28 mouse cellular contexts compared by ENCODE assay signal in genomic region chr1:80202314-80202713, GRCm38 (mm10). TPM values are rescaled to one million over a fixed set of nuclear protein-coding genes. Genes with fewer than 3 reads are reported as not detected.
"Had no signal": no experiment of that assay in that cellular context is flagged by ENCODE, and none has a peak within 500 bp of the region (broad histone marks: within the 10 kb centered on the region; RNA-seq: fewer than 3 reads in every experiment).

No protein-coding gene starts in this region.

- H3K9me3 ChIP-seq: heart, embryonic 10.5 days; hindbrain, embryonic 10.5 days; hindbrain, embryonic 12.5 days; intestine, embryonic 15.5 days; limb, embryonic 10.5 days; limb, embryonic 12.5 days; liver, embryonic 13.5 days; liver, embryonic 15.5 days had no signal

- ATAC-seq: hindbrain, embryonic 16.5 days; inflammation-experienced regulatory T-cells, adult 6 months; intestine, embryonic 15.5 days; intestine, postnatal 0 days; liver, postnatal 0 days had no signal

- H3K36me3 ChIP-seq: heart, embryonic 10.5 days; heart, embryonic 12.5 days; hindbrain, embryonic 10.5 days; hindbrain, embryonic 12.5 days; intestine, embryonic 15.5 days; limb, embryonic 10.5 days; limb, embryonic 12.5 days; liver, embryonic 13.5 days; liver, embryonic 15.5 days had no signal

- H3K27ac ChIP-seq: heart, embryonic 10.5 days; hindbrain, embryonic 10.5 days; hindbrain, embryonic 12.5 days; hindbrain, embryonic 14.5 days; intestine, embryonic 15.5 days; left cerebral cortex, adult 2 months; limb, embryonic 10.5 days; limb, embryonic 12.5 days; liver, embryonic 13.5 days; liver, embryonic 15.5 days had no signal

- H3K27me3 ChIP-seq: heart, embryonic 12.5 days; hindbrain, embryonic 12.5 days; intestine, embryonic 15.5 days; limb, embryonic 12.5 days; liver, embryonic 13.5 days; liver, embryonic 15.5 days had no signal

- H3K4me3 ChIP-seq: heart, embryonic 10.5 days; heart, embryonic 12.5 days; hindbrain, embryonic 10.5 days; hindbrain, embryonic 12.5 days; intestine, embryonic 15.5 days; left cerebral cortex, adult 2 months; limb, embryonic 10.5 days; limb, embryonic 12.5 days; liver, embryonic 13.5 days; liver, embryonic 15.5 days had no signal

- DNase-seq: gastrocnemius, postnatal 14 days; gastrocnemius, postnatal 36 days; heart, adult 18-20 months; heart, postnatal 10 days; heart, postnatal 4 days; kidney, adult 18-20 months; kidney, adult 8-10 months; kidney, postnatal 10 days; kidney, postnatal 25 days; kidney, postnatal 4 days; layer of hippocampus, adult 9-11 months; liver; liver, embryonic 13.5 days; liver, postnatal 0 days had no signal

- H3K4me1 ChIP-seq: heart, embryonic 10.5 days; heart, embryonic 12.5 days; intestine, embryonic 15.5 days; limb, embryonic 10.5 days; limb, embryonic 12.5 days; liver, embryonic 13.5 days; liver, embryonic 15.5 days had no signal

- H3K9ac ChIP-seq: heart, embryonic 12.5 days; hindbrain, embryonic 12.5 days; hindbrain, embryonic 14.5 days; intestine, embryonic 15.5 days; limb, embryonic 12.5 days; liver, embryonic 13.5 days; liver, embryonic 15.5 days; liver, postnatal 0 days had no signal

RNA-seq across cellular contexts. Expression of gene Fam124b, which starts 16.0 kb away (rescaled TPM):
- polyA plus RNA-seq: liver, embryonic 11.5 days; liver, embryonic 13.5 days; liver, embryonic 15.5 days; liver, postnatal 0 days had no signal
